Mouse (Mus musculus) CD4-positive, CD25-positive, alpha-beta regulatory T cell, adult 4 months (primary cell): Measurements from ENCODE around the gene Kif27. TPM values are rescaled to one million over a fixed set of nuclear protein-coding genes. Genes with fewer than 3 reads are reported as not detected.

Experiments used
- ATAC-seq: one replicate; pipeline ENCODE4 v1.8.0; 2017
- polyA plus RNA-seq, 2 experiments: library from polyadenylated mRNA; unstranded; fragments of 100-300 nt; shearing (Covaris generic); gene quantifications; one replicate each; pipeline ENCODE4 v1.2.1; 2017

Gene Kif27
- polyA plus RNA-seq, 2 experiments from 2014 or later, result not detected

GRCm38 (mm10) chr13:58364353-58365175 lies 5.6 kb upstream of the Kif27 start:
- ATAC-seq, result no peak

GRCm38 (mm10) chr13:58359304-58359653 lies 357 bp upstream of the Kif27 start:
- ATAC-seq, result peak; percentile 44

GRCm38 (mm10) chr13:58352996-58353395 lies 5.9 kb downstream of the Kif27 start:
- ATAC-seq, result no peak

- ATAC-seq, result no peak
These were observed 8.3 kb downstream of the Kif27 start for GRCm38 (mm10) chr13:58350606-58351005.

GRCm38 (mm10) chr13:58344505-58344904 lies 14.4 kb downstream of the Kif27 start:
- ATAC-seq, result no peak

GRCm38 (mm10) chr13:58337456-58337855 lies 21.5 kb downstream of the Kif27 start:
- ATAC-seq, result no peak

GRCm38 (mm10) chr13:58334116-58334515 lies 24.8 kb downstream of the Kif27 start:
- ATAC-seq, result no peak

GRCm38 (mm10) chr13:58317768-58318167 lies 41.2 kb downstream of the Kif27 start:
- no peak for ATAC-seq

GRCm38 (mm10) chr13:58314991-58315390 lies 43.9 kb downstream of the Kif27 start:
- no peak for ATAC-seq

- no peak for ATAC-seq
These were observed 45.2 kb downstream of the Kif27 start for GRCm38 (mm10) chr13:58313758-58314157.

GRCm38 (mm10) chr13:58311351-58311750 lies 47.6 kb downstream of the Kif27 start:
- ATAC-seq, result no peak

GRCm38 (mm10) chr13:58309499-58309898 lies 49.4 kb downstream of the Kif27 start:
- ATAC-seq, result no peak

- ATAC-seq, result no peak
These were observed 51.5 kb downstream of the Kif27 start for GRCm38 (mm10) chr13:58307453-58307852.

GRCm38 (mm10) chr13:58305230-58305629 lies 53.7 kb downstream of the Kif27 start:
- ATAC-seq, result no peak

- no peak for ATAC-seq
These were observed 56.3 kb downstream of the Kif27 start for GRCm38 (mm10) chr13:58302421-58303145.

GRCm38 (mm10) chr13:58301961-58302360 lies 57.0 kb downstream of the Kif27 start:
- no peak for ATAC-seq

- ATAC-seq, result no peak
These were observed 60.2 kb downstream of the Kif27 start for GRCm38 (mm10) chr13:58298756-58299155.

- ATAC-seq, result no peak
These were observed 63.3 kb downstream of the Kif27 start for GRCm38 (mm10) chr13:58295582-58295981.

- no peak for ATAC-seq
These were observed 66.1 kb downstream of the Kif27 start for GRCm38 (mm10) chr13:58292811-58293210.

GRCm38 (mm10) chr13:58289308-58289707 lies 69.6 kb downstream of the Kif27 start:
- ATAC-seq, result no peak

GRCm38 (mm10) chr13:58287822-58288221 lies 71.1 kb downstream of the Kif27 start:
- ATAC-seq, result peak; percentile 73

- ATAC-seq, result no peak
These were observed 75.5 kb downstream of the Kif27 start for GRCm38 (mm10) chr13:58283466-58283865.

- ATAC-seq, result no peak
These were observed 77.0 kb downstream of the Kif27 start for GRCm38 (mm10) chr13:58281936-58282335.

GRCm38 (mm10) chr13:58280528-58280927 lies 78.4 kb downstream of the Kif27 start:
- no peak for ATAC-seq
